Mouse (Mus musculus): ENCODE results near the gene Gsta4. TPM values are rescaled to one million over a fixed set of nuclear protein-coding genes. Genes with fewer than 3 reads are reported as not detected.
"Not testable (repeated sequence)": the region's sequence is repeated elsewhere in the genome, so short reads cannot be mapped to it uniquely, and the experiment has no call there.

The Gsta4 gene
- total RNA-seq, 2 experiments from 2014 or later = 22.0 to 23.9 TPM

DNA sequence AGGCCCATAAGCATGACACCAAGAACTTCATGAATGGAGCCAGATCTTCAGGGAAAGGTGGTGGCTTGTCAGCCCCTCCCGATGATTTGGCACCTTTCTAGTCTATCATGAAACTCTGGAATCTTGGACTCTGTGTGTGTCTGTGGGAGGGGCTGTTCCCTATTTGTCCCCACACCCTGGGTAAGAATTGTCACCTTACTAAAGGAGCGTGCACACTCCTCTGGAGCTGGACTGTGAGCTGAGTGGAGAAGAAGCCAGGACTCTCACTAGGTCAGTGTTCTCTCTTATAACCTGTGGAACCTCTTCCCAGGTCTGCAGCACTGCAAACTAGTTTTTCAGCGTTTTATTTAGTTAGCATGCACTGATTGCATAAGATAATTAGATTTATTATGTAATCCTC lies 47.9 kb downstream of the Gsta4 start, which contains the start of gene Gsta1:
Gsta1 (plus strand) TSS at position 196 of the 400 bp plus-strand sequence.
- DNase-seq (ENCODE audit: low spot score) = not testable (repeated sequence)

DNA sequence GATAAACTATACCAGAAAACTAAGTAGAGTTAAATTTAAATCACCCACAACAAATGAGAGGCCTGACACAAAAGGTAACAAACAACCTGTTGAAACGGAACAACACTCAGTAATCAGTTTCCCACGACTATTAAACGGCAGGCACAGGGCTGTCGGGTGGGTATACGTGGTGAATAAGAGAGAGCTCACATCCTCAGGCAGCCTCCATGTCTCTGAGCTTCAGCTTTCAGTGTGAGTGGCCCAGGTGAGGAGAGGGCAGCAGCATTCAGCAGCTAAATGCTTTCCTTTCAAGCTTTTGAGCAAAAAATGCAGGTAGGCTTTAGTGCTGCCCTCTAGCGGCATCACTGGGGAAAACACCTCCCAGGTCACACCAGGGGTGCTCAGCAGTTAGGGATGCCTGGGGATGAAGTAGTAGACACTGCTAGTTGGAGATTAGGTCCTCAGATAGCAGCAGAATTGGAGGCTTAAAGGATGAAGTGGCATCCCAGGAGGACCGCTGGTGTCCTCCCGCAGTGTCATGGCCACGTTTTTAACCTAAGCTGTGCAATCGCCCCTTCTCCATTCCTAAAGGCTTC lies 50.6 kb downstream of the Gsta4 start:
- not testable (repeated sequence) for DNase-seq (ENCODE audit: low spot score)

GRCm38 (mm10) chr9:78255683-78256470 lies 73.3 kb downstream of the Gsta4 start:
- DNase-seq (ENCODE audit: low spot score) = peak; percentile 5

DNA sequence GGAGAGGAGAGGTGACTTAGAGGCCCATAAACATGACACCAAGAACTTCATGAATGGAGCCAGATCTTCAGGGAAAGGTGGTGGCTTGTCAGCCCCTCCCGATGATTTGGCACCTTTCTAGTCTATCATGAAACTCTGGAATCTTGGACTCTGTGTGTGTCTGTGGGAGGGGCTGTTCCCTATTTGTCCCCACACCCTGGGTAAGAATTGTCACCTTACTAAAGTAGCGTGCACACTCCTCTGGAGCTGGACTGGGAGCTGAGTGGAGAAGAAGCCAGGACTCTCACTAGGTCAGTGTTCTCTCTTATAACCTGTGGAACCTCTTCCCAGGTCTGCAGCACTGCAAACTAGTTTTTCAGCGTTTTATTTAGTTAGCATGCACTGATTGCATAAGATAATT lies 74.3 kb downstream of the Gsta4 start, which contains the start of gene Gm3776:
Gm3776 (plus strand) TSS at position 216 of the 400 bp plus-strand sequence.
- not testable (repeated sequence) for DNase-seq (ENCODE audit: low spot score)

Other genes with a start within 250 kb of the Gsta4 start
- not detected for gene Gcm1, start 130.8 kb upstream of the Gsta4 start, total RNA-seq (2021)
- gene Fbxo9, start 73.7 kb upstream of the Gsta4 start, total RNA-seq (2021) = 10 to 100 TPM; 39.6 to 43.4 TPM
- 1 to 10 TPM; 4.3 to 4.7 TPM for gene Ick, start 73.6 kb upstream of the Gsta4 start, total RNA-seq (2021)
- gene Gsta1, start 47.9 kb downstream of the Gsta4 start, total RNA-seq (2021) = not detected
- gene Gm3776, start 74.4 kb downstream of the Gsta4 start, total RNA-seq (2021) = under 1 TPM in 1 of 2 experiments, not detected in 1; 0.32 TPM
- not detected for gene Gm10639, start 107.1 kb downstream of the Gsta4 start, total RNA-seq (2021)
- gene Omt2a, start 132.0 kb downstream of the Gsta4 start, total RNA-seq (2021) = not detected
- gene Omt2b, start 144.8 kb downstream of the Gsta4 start, total RNA-seq (2021) = not detected
- gene Gsta2, start 173.0 kb downstream of the Gsta4 start, total RNA-seq (2021) = 1 to 10 TPM in 1 of 2 experiments, under 1 TPM in 1; 0.71 to 1.0 TPM
- gene Dppa5a, start 185.4 kb downstream of the Gsta4 start, total RNA-seq (2021) = not detected
- gene Ooep, start 196.0 kb downstream of the Gsta4 start, total RNA-seq (2021) = not detected
- not detected for gene Ddx43, start 213.0 kb downstream of the Gsta4 start, total RNA-seq (2021)